Comparison of ENCODE assay signal across 9 mouse cellular contexts in genomic region chr7:129653791-129654271, GRCm38 (mm10).
DNase-seq lines count a peak whose midpoint lies in the region; ATAC-seq and TF ChIP-seq lines count a peak whose summit lies in the region.
"Had no signal": no experiment of that assay in that cellular context is flagged by ENCODE, and none has a peak within 500 bp of the region (broad histone marks: within the 10 kb centered on the region; RNA-seq: fewer than 3 reads in every experiment).

No protein-coding gene starts in this region.

- 12% methylated on average over 11 of the region's 11 CpGs for WGBS in heart, postnatal 0 days
- WGBS in liver, embryonic 15.5 days (ENCODE audit: insufficient replicate concordance): 11% methylated on average over 11 of the region's 11 CpGs
- WGBS in neural tube, embryonic 14.5 days: 9% methylated on average over 11 of the region's 11 CpGs
- 20% methylated on average over 11 of the region's 11 CpGs for WGBS in thymus, adult 2 months

- no peak overlapping the region for H3K4me3 ChIP-seq in E14TG2a.4 (replicated peaks; ENCODE audit: low read length)
- H3K4me3 ChIP-seq in heart, postnatal 0 days (ENCODE audit: low read depth, low read length): no peak overlapping the region
- no peak overlapping the region for H3K4me3 ChIP-seq in liver, embryonic 15.5 days (replicated peaks)
- H3K4me3 ChIP-seq in neural tube, embryonic 14.5 days (ENCODE audit: low read depth, low read length): no peak overlapping the region
- no peak overlapping the region for H3K4me3 ChIP-seq in thymus, adult 2 months (ENCODE audit: control insufficient read depth, insufficient read depth, low read length)
- H3K4me3 ChIP-seq: heart, embryonic 15.5 days had no signal

- peak; percentile 98 for TF ChIP-seq CTCF in E14TG2a.4 (conservative IDR thresholded peaks at IDR 0.05; ENCODE audit: low read length)
- TF ChIP-seq CTCF in brain, embryonic 14.5 days (IDR thresholded peaks at IDR 0.05; ENCODE audit: borderline replicate concordance, extremely low read depth, insufficient read depth, insufficient read length): peak; percentile 100
- TF ChIP-seq CTCF in heart, postnatal 0 days (IDR thresholded peaks at IDR 0.05; ENCODE audit: low read depth): peak; percentile 99
- TF ChIP-seq CTCF in thymus, adult 2 months (IDR thresholded peaks at IDR 0.05; ENCODE audit: borderline replicate concordance, control insufficient read depth, extremely low read depth, insufficient read depth, low read length, poor library complexity): peak; percentile 93

- ATAC-seq in heart, postnatal 0 days (ENCODE audit: insufficient read depth, low read depth): peak; percentile 40; the same call in 1 of the 2 replicates
- peak; percentile 22; the same call in 1 of the 2 replicates for ATAC-seq in liver, embryonic 15.5 days (ENCODE audit: insufficient read depth)
- ATAC-seq in neural tube, embryonic 14.5 days (ENCODE audit: low read depth): peak; percentile 36; the same call in 1 of the 2 replicates

- peak; percentile 85 for DNase-seq in brain, embryonic 14.5 days (ENCODE audit: low read depth)
- peak; percentile 41 for DNase-seq in fibroblast of lung, adult 2 months (ENCODE audit: low read depth)
- DNase-seq in heart, postnatal 0 days (ENCODE audit: low spot score): peak; percentile 43
- DNase-seq in kidney, postnatal 25 days: peak; percentile 76 to 83
- peak; percentile 53 for DNase-seq in thymus, adult 2 months

- no peak overlapping the region for H3K9ac ChIP-seq in heart, postnatal 0 days (replicated peaks; ENCODE audit: low read depth, low read length)
- no peak overlapping the region for H3K9ac ChIP-seq in liver, embryonic 15.5 days
- H3K9ac ChIP-seq in neural tube, embryonic 14.5 days (replicated peaks; ENCODE audit: low read depth, low read length): no peak overlapping the region
- H3K9ac ChIP-seq: heart, embryonic 15.5 days had no signal

- TF ChIP-seq EP300 in heart, postnatal 0 days (IDR thresholded peaks at IDR 0.05; ENCODE audit: low read depth): no peak

- no peaks in the 10 kb centered on the region for H3K9me3 ChIP-seq in E14TG2a.4 (ENCODE audit: low read length)
- no peaks in the 10 kb centered on the region for H3K9me3 ChIP-seq in heart, postnatal 0 days (replicated peaks; ENCODE audit: control insufficient read depth, low read length)
- H3K9me3 ChIP-seq in liver, embryonic 15.5 days (replicated peaks): no peaks in the 10 kb centered on the region
- no peaks in the 10 kb centered on the region for H3K9me3 ChIP-seq in neural tube, embryonic 14.5 days (ENCODE audit: control insufficient read depth, low read length)
- H3K9me3 ChIP-seq: heart, embryonic 15.5 days had no signal

- no peak overlapping the region for H3K27ac ChIP-seq in heart, postnatal 0 days (ENCODE audit: low read depth)
- no peak overlapping the region for H3K27ac ChIP-seq in liver, embryonic 15.5 days (replicated peaks)
- no peak overlapping the region for H3K27ac ChIP-seq in neural tube, embryonic 14.5 days (ENCODE audit: low read depth, low read length)
- H3K27ac ChIP-seq in thymus, adult 2 months (ENCODE audit: control insufficient read depth, insufficient read depth, low read length): no peak overlapping the region
- H3K27ac ChIP-seq: heart, embryonic 15.5 days had no signal

- peaks cover 15% of the 10 kb centered on the region for H3K4me1 ChIP-seq in E14TG2a.4 (replicated peaks; ENCODE audit: low read depth, low read length)
- H3K4me1 ChIP-seq in heart, postnatal 0 days (ENCODE audit: control insufficient read depth, insufficient read depth): no peaks in the 10 kb centered on the region
- H3K4me1 ChIP-seq in liver, embryonic 15.5 days (replicated peaks): peaks cover 5% of the 10 kb centered on the region; the same call in 1 of the 2 replicates
- H3K4me1 ChIP-seq in neural tube, embryonic 14.5 days (ENCODE audit: control insufficient read depth, insufficient read depth, low read length): peaks cover 7% of the 10 kb centered on the region
- H3K4me1 ChIP-seq in thymus, adult 2 months (replicated peaks; ENCODE audit: control insufficient read depth, insufficient read depth, low read length): no peaks in the 10 kb centered on the region

- no peak overlapping the region for H3K4me2 ChIP-seq in heart, postnatal 0 days (ENCODE audit: low read depth, low read length)
- H3K4me2 ChIP-seq in liver, embryonic 15.5 days: no peak overlapping the region
- H3K4me2 ChIP-seq in neural tube, embryonic 14.5 days (ENCODE audit: low read depth, low read length): no peak overlapping the region
- H3K4me2 ChIP-seq: heart, embryonic 15.5 days had no signal

- no peak for TF ChIP-seq POLR2A in brain, embryonic 14.5 days (IDR thresholded peaks at IDR 0.05; ENCODE audit: borderline replicate concordance, extremely low read depth, insufficient read depth, insufficient read length, poor library complexity, severe bottlenecking)
- TF ChIP-seq POLR2A in thymus, adult 2 months (IDR thresholded peaks at IDR 0.05; ENCODE audit: control insufficient read depth, extremely low read depth, insufficient read depth, low read length, poor library complexity): no peak

- peaks cover 18% of the 10 kb centered on the region; the same call in 1 of the 2 replicates for H3K27me3 ChIP-seq in E14TG2a.4 (ENCODE audit: insufficient read depth, low read length)
- peaks cover 7% of the 10 kb centered on the region; the same call in 1 of the 2 replicates for H3K27me3 ChIP-seq in heart, postnatal 0 days (ENCODE audit: control insufficient read depth, insufficient read depth, low read length)
- no peaks in the 10 kb centered on the region for H3K27me3 ChIP-seq in liver, embryonic 15.5 days
- 0 out of 2 replicates have a peak, but pooled peaks cover 4% of the 10 kb centered on the region for H3K27me3 ChIP-seq in neural tube, embryonic 14.5 days (ENCODE audit: control insufficient read depth, insufficient read depth, low read length)
- no peaks in the 10 kb centered on the region for H3K27me3 ChIP-seq in thymus, adult 2 months (ENCODE audit: control insufficient read depth, insufficient read depth, low read length)

- H3K36me3 ChIP-seq in E14TG2a.4 (ENCODE audit: insufficient read depth, low read length): no peaks in the 10 kb centered on the region
- no peaks in the 10 kb centered on the region for H3K36me3 ChIP-seq in heart, postnatal 0 days (replicated peaks; ENCODE audit: control insufficient read depth, insufficient read depth, low read length)
- H3K36me3 ChIP-seq in liver, embryonic 15.5 days (replicated peaks): no peaks in the 10 kb centered on the region
- no peaks in the 10 kb centered on the region for H3K36me3 ChIP-seq in neural tube, embryonic 14.5 days (ENCODE audit: control insufficient read depth, insufficient read depth, low read length)
- H3K36me3 ChIP-seq in thymus, adult 2 months (ENCODE audit: control insufficient read depth, insufficient read depth, low read length): no peaks in the 10 kb centered on the region
- H3K36me3 ChIP-seq: heart, embryonic 15.5 days had no signal
